Mouse (Mus musculus) heart, adult 2 months (tissue): Measurements from ENCODE around the gene Plekhm1.

Source experiments
- CTCF ChIP-seq: fragments of 200-600 bp; IDR thresholded peaks from 2 replicates; pipeline ENCODE4 v1.8.1; 2022; ENCODE audit warnings: antibody characterized with exemption, mild to moderate bottlenecking, moderate library complexity
- EP300 ChIP-seq: fragments of 200-500 bp; IDR thresholded peaks from 2 replicates; pipeline ENCODE4 v1.6.1; 2011; ENCODE audit warnings: low read depth, low read length, control low read depth; ENCODE audit not compliant: insufficient read depth
- POLR2A ChIP-seq: fragments of 200-500 bp; IDR thresholded peaks from 2 replicates; pipeline ENCODE4 v1.6.1; 2011; ENCODE audit warnings: mild to moderate bottlenecking, low read depth, low read length, control low read depth; ENCODE audit not compliant: insufficient read depth

DNA sequence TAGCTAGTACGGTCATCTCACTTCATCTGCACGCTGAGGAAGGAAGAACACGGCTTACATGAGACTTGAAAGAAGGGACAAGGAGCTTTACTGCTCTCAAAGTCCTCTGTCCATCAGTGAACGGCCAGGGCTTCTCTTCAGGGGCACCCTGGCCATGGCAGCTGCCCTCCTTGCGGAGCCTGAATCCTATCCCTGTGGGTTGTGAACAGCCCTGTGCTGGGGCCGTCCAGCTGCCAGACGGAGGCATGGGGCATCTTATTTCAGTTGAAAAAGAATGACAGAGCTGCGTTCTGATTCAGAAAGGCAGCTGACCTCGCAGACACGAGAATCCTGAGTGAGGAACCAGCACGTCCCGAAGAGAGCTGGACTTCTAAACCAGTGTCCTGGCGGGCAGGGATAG is 3.6 kb downstream of the Plekhm1 start:
- TF ChIP-seq POLR2A (no peak), EP300 (no peak), CTCF (no peak)
